Mouse (Mus musculus): ENCODE data around the gene Aff3.

DNA sequence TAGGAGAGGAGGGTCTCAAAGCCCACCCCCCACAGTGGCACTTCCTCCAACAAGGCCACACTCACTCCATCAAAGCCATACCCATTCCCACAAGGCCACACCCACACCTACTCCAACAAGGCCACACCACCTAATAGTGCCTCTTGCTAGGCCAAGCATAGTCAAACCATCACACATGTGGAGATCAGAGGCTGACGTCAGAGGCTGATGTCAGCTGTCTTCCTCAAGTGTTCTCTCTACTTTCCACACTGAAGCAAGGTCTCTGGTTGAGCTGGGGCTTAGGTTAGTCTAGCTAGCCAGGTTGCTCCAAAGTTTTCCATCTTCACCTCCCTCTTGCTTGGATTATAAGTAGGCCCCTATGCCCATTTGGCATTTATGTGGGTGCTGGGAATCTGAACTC, 856 bp upstream of the Aff3 start:
- TF ChIP-seq EP300 (IDR thresholded peaks at IDR 0.05; ENCODE audit: low read depth) (no peak), CTCF (IDR thresholded peaks at IDR 0.05; ENCODE audit: low read depth) (no peak)

Data from heart, postnatal 0 days (tissue).